Mouse (Mus musculus) regulatory T cell (primary cell): Measurements from ENCODE around the gene Fcer1g.
"Not testable (repeated sequence)": the region's sequence is repeated elsewhere in the genome, so short reads cannot be mapped to it uniquely, and the experiment has no call there.

ENCODE experiments used
- in situ Hi-C: fragments of 300-600 bp; cut with MboI, MseI; formaldehyde crosslinking; loops from one replicate; pipeline ENCODE4 v1.15.1; 2025; ENCODE audit warnings: high pct_unique_total_duplicates

Gene Fcer1g

DNA sequence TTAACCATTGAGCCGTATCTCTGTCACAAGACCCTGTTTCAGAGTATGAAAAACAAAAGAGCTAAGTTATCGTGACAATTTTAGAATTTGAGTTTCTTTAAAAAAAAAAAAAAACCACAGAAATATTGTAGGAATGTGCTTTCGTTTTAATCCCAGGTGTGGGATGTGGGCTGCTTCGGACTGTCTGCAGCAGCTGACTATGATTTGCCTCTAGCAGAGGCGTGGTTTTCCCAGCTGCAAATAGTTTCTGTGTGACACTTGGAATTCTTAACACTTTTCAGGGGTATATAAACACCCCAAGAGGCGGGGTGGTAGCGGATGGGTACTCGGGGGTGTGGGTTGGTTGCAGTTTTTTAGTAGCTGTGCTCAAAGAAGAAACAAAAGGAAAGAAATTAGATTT is 11.2 kb upstream of the Fcer1g start:
- in situ Hi-C loops = no loop called here

- in situ Hi-C loops = not testable (repeated sequence)
Measured at GRCm38 (mm10) chr1:171241952-171242351, 7.8 kb upstream of the Fcer1g start.

DNA sequence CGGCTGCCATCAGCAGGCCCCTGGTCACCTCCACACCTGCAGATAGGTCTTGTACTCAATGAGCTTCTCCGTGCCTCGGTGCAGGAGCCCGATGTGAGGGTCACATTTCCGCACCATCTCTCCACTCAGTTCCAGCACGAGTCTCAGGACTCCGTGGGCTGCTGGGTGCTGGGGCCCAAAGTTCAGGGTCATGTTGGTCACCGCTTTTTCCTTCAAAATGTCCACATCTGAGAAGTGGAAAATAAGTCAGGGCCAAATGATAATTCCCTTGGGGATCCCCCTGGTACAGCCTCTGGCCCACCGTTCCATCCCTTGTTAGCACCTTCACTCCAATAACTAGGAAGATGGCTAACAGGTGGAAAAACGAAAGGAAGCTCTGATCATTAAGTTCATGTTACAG is 6.7 kb upstream of the Fcer1g start:
- in situ Hi-C loops = no loop called here

- in situ Hi-C loops = no loop called here
Measured at GRCm38 (mm10) chr1:171239992-171240744, 6.0 kb upstream of the Fcer1g start.

DNA sequence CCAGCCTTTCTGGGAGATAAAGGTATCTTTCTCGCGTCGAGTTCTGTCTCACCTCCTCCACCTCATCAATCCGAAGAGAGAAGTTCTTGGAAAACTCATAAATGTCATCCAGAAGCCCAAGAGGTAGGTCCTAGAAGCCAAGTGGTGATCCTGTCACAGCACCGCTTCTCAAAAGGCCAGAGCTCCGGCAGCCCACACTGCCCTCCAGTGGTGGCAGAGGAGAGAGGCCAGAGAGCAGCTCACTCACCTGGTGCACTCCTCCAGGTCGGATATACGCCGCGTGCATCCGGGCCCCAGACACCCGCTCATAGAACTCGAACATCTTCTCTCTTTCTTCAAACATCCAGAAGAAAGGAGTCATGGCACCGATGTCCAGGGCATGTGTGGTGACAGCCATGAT is 4.3 kb upstream of the Fcer1g start:
- in situ Hi-C loops = no loop called here

GRCm38 (mm10) chr1:171237438-171237837 is 3.3 kb upstream of the Fcer1g start:
- in situ Hi-C loops = no loop called here

GRCm38 (mm10) chr1:171235791-171236190 is 1.6 kb upstream of the Fcer1g start:
- in situ Hi-C loops = no loop called here

GRCm38 (mm10) chr1:171234538-171234937 is 373 bp upstream of the Fcer1g start:
- in situ Hi-C loops = no loop called here

DNA sequence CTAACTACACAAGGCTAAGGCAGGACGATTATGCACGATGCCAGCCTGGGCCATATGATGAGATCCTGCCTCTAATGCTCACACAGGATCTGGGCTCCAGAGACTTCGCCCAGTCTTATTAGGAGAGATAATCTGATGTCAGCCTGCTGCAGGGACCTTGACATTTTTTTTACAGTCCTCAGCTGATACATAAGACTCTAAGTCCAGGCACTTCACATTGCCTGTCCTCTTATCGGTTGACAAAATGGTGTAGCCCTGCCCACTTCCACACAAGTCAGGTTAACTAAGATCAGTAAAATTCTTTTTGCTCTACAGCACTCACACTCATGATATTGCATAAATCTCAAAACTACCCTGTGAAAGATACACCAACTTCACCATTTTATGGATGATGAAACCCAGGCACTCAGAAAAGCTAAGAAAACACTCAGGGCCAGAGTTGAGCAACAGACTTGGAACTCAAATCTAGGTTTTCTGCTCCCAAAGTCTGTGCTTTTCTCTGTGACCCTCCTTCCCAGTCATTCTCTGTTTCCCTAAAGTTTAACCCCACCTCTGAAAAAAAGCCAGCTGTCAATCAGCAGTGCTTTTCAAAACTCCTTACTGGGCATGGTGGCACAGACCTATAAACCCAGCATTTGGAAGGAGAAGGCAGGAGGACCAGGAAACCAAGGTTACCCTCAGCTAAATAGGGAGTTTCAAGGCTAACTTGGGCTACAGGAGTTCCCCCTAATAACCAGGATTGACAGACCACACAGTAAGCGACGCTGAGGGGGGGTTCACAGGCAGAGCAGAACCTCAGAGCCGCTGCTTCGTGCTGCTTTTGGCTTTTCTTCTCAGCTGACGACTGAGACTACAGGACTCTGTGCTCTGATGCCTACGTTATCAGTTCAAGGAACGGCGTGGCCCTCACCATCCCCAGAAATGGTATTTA is 1.1 kb downstream of the Fcer1g start:
- in situ Hi-C loops = no loop called here

GRCm38 (mm10) chr1:171232348-171232747 is 1.8 kb downstream of the Fcer1g start:
- in situ Hi-C loops = no loop called here

DNA sequence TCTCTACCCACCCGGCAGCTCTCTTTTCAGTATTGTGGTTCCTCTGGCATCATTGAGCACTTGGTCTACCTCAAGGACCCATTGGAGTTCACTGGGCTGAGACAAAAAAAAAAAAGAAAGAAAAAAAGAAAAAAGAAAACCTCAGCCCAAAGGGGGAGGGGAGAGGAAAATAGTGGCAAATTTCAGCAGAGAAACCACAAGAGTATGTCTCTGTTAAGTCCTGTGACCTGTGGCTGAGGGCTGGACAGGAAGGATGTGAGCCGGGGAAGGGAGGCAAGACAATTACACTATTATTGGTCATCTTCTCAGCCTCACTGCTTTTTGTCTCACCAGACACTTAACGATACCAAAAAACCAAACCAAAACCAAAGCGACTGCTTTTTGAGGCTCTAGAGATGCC is 2.3 kb downstream of the Fcer1g start:
- in situ Hi-C loops = no loop called here

GRCm38 (mm10) chr1:171230215-171230614 is 4.0 kb downstream of the Fcer1g start:
- in situ Hi-C loops = no loop called here

GRCm38 (mm10) chr1:171229750-171230149 is 4.4 kb downstream of the Fcer1g start:
- in situ Hi-C loops = no loop called here

GRCm38 (mm10) chr1:171227879-171228278 is 6.3 kb downstream of the Fcer1g start:
- in situ Hi-C loops = no loop called here

- in situ Hi-C loops = no loop called here
Measured at GRCm38 (mm10) chr1:171226780-171227179, 7.4 kb downstream of the Fcer1g start.

DNA sequence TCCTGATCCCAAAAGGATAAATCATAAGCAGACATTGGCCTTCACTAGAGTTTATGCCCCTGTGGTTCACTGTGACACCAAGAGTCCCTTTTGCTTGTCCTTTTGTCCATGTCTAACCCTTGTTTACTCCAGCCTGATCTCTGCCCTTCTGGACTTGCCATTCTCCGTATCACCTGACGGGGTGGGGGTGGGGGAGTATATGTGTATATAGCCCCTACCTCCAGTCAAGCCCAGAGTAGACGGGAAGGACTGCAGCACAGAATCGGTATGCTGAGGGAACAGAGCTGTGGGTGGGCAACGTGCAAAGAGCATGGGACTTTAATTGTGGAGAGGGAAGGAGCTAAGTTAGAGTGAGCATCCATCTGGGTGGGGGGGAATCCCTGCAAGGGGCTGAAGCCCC is 9.3 kb downstream of the Fcer1g start, which contains the start of gene Apoa2:
Gene Apoa2, plus strand, starts transcription at position 198 of the 400 bp plus-strand sequence.
- in situ Hi-C loops = loop anchor here (5.0 kb wide), 1 partner anchor 103 kb away; no protein-coding TSS in a partner anchor

DNA sequence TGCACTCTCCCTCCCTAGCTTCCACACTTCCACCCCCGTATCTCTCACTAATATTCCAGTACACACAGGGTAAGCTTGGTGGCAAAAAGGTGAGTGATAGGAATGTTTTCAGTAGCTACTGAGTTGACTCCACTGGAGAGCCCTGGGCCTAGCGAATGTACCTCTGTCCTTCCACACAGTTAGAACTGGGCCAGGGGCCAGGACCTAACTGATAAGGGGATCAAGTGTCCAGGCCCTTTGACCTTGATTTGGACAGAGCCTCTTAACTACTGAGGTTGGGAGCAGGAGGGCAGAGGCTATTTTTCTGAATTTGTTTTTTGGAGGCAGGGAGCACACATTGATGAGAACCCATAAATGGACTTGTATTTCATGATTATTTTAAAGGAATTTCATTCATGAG is 10.4 kb downstream of the Fcer1g start:
- in situ Hi-C loops = loop anchor here (5.0 kb wide), 1 partner anchor 101 kb away; no protein-coding TSS in a partner anchor

GRCm38 (mm10) chr1:171223168-171223567 is 11.0 kb downstream of the Fcer1g start:
- in situ Hi-C loops = loop anchor here (5.0 kb wide), 1 partner anchor 101 kb away; no protein-coding TSS in a partner anchor

DNA sequence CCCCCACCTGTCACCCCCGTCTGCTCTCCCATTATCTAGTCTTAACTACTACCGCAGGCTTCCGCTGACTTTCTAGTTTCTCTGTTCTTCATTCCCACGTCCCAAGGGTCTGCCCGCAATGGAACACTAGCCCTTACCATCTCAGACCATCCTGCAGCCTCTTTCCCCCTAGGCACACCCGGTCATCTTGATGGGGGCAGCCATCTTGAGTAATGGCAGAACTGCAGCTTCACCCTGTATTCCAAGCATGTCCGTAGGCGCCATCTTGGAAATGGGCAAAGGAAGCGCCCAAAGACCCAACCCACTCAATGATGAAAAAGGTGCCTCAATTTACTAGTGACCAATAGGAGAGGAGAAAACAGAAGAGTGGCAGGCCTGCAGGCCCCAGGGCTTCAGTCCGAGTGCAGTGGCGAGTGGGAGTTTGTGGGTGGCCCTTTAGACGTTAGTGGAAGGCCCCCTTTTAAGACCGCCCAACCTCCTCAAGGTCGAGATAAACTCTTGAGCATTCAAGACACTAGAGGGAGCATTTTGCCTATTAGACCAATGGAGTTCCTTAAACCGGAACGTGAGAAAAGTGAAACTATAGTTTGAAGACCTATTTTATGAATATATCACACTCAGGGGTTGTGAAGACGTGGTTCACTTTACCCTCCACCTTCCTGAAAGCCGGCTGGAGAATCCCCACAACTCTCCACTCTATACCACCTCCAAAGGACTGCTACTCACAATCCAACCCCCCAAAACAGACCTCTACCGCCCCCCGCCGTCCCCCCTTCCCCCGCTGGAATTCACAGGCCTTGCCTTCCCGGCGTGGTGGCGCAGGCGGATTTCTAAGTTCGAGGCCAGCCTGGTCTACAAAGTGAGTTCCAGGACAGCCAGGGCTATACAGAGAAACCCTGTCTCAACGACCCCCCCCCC is 11.7 kb downstream of the Fcer1g start, which contains the start of gene Tomm40l:
Gene Tomm40l, minus strand, starts transcription at position 277 of the 918 bp plus-strand sequence.
- in situ Hi-C loops = loop anchor here (5.0 kb wide), 1 partner anchor 100 kb away; no protein-coding TSS in a partner anchor

GRCm38 (mm10) chr1:171221281-171222193 is 12.6 kb downstream of the Fcer1g start:
- in situ Hi-C loops = loop anchor here (5.0 kb wide), 1 partner anchor 99 kb away; no protein-coding TSS in a partner anchor
